Mouse (Mus musculus) forebrain, embryonic 14.5 days (tissue): ENCODE measurements around the gene Qrfpr. TPM values are rescaled to one million over a fixed set of nuclear protein-coding genes. Genes with fewer than 3 reads are reported as not detected.

Experiments
- ATAC-seq: fragments of 200-750 bp; cut with Nextera tagmentation; 2 replicates; pipeline ENCODE4 v1.8.0; 2017; ENCODE audit warnings: mild to moderate bottlenecking, moderate library complexity
- DNase-seq: peaks from one replicate; pipeline ENCODE4 v3.0.0-alpha.2; 2015; ENCODE audit warnings: low spot score
- H3K27ac ChIP-seq: fragments of 300-500 bp; sonication (generic); 2 replicates; pipeline ENCODE4 v1.5.1; 2014; ENCODE audit warnings: low read depth, mild to moderate bottlenecking, control low read depth, low read length, moderate library complexity
- H3K27me3 ChIP-seq: fragments of 300-500 bp; sonication (generic); replicated peaks from 2 replicates; pipeline ENCODE4 v1.6.1; 2014; ENCODE audit warnings: low read length, control low read depth, mixed read lengths; ENCODE audit not compliant: control insufficient read depth, insufficient read depth
- H3K36me3 ChIP-seq: fragments of 300-500 bp; sonication (generic); 2 replicates; pipeline ENCODE4 v1.6.1; 2014; ENCODE audit warnings: low read length, control low read depth; ENCODE audit not compliant: control insufficient read depth, insufficient read depth
- H3K4me1 ChIP-seq: fragments of 300-500 bp; sonication (generic); 2 replicates; pipeline ENCODE4 v1.6.1; 2014; ENCODE audit warnings: antibody characterized with exemption, low read length, control low read depth; ENCODE audit not compliant: control insufficient read depth, insufficient read depth
- H3K4me2 ChIP-seq: fragments of 300-500 bp; sonication (generic); 2 replicates; pipeline ENCODE4 v1.6.1; 2014; ENCODE audit warnings: mild to moderate bottlenecking, control low read depth, low read length
- H3K4me3 ChIP-seq: fragments of 300-500 bp; sonication (generic); 2 replicates; pipeline ENCODE4 v1.5.1; 2014; ENCODE audit warnings: low read depth, low read length, control low read depth
- H3K9ac ChIP-seq: fragments of 300-500 bp; sonication (generic); 2 replicates; pipeline ENCODE4 v1.6.1; 2014; ENCODE audit warnings: mild to moderate bottlenecking, low read length, control low read depth, moderate library complexity
- H3K9me3 ChIP-seq: fragments of 300-500 bp; sonication (generic); replicated peaks from 2 replicates; pipeline ENCODE4 v1.6.1; 2016; ENCODE audit warnings: low read length, control low read depth, mixed read lengths; ENCODE audit not compliant: control insufficient read depth
- WGBS: fragments of 180-500 bp; shearing (Covaris S2); extraction: QIAGEN DNeasy Blood & Tissue Kit; methylation state at CpG from one replicate; pipeline ENCODE4 v1.1.7; 2014; 5-methylcytosine and 5-hydroxymethylcytosine counted together
- polyA plus RNA-seq: library from polyadenylated mRNA; unstranded; fragments of >200 nt; fragmentation: Nextera tagmentation; extraction: Ambion mirVana; gene quantifications from 2 replicates; pipeline ENCODE4 v1.2.1, GENCODE M21; 2014

Qrfpr gene
- polyA plus RNA-seq, result 2.6 and 2.8 TPM in 2 replicates

GRCm38 (mm10) chr3:36221743-36222682 lies at the start of gene Qrfpr:
Gene Qrfpr, minus strand, starts transcription at chr3:36222313.
- DNase-seq (peak; percentile 46), ATAC-seq (peak; percentile 71)
- H3K4me2 ChIP-seq, result peak within 1 kb of the TSS; percentile 65
- no peak within 1 kb of the TSS for H3K27ac ChIP-seq
- peak within 1 kb of the TSS; percentile 14; the same call in 1 of the 2 replicates for H3K9ac ChIP-seq
- H3K27me3 ChIP-seq, result 0 out of 2 replicates have a peak, but pooled peaks cover 6% of the 10 kb centered on the region
- H3K36me3 ChIP-seq, result no peaks in the 10 kb centered on the region
- 7% methylated on average over 39 of the region's 39 CpGs for WGBS
- H3K4me1 ChIP-seq, result no peaks in the 10 kb centered on the region
- peak within 1 kb of the TSS; percentile 30 for H3K4me3 ChIP-seq
- no peaks in the 10 kb centered on the region for H3K9me3 ChIP-seq

- H3K36me3 ChIP-seq, result no peaks in the 10 kb centered on the region
- H3K9ac ChIP-seq, result no peak overlapping the region
- ATAC-seq (0 out of 2 replicates have a peak, but pooled peaks have one; percentile 42), DNase-seq (peak; percentile 46)
- no peak overlapping the region for H3K27ac ChIP-seq
- H3K4me2 ChIP-seq, result peak overlapping the region; percentile 31
- H3K4me1 ChIP-seq, result peaks cover 6% of the 10 kb centered on the region
- H3K9me3 ChIP-seq, result no peaks in the 10 kb centered on the region
- H3K27me3 ChIP-seq, result no peaks in the 10 kb centered on the region
- H3K4me3 ChIP-seq, result no peak overlapping the region
- 53% methylated on average over 11 of the region's 11 CpGs for WGBS
Measured at GRCm38 (mm10) chr3:36263873-36264272, 41.8 kb upstream of the Qrfpr start.

- H3K4me1 ChIP-seq, result peaks cover 6% of the 10 kb centered on the region
- H3K27ac ChIP-seq, result no peak overlapping the region
- WGBS, result 19% methylated on average over 4 of the region's 4 CpGs
- ATAC-seq (peak; percentile 75; the same call in 1 of the 2 replicates), DNase-seq (peak; percentile 78)
- no peaks in the 10 kb centered on the region for H3K36me3 ChIP-seq
- no peaks in the 10 kb centered on the region for H3K9me3 ChIP-seq
- no peak overlapping the region for H3K4me3 ChIP-seq
- no peaks in the 10 kb centered on the region for H3K27me3 ChIP-seq
- H3K9ac ChIP-seq, result no peak overlapping the region
- H3K4me2 ChIP-seq, result peak overlapping the region; percentile 31; the same call in 1 of the 2 replicates
Measured at GRCm38 (mm10) chr3:36263265-36263664, 41.2 kb upstream of the Qrfpr start.

GRCm38 (mm10) chr3:36250585-36250984 lies 28.5 kb upstream of the Qrfpr start:
- H3K9me3 ChIP-seq, result no peaks in the 10 kb centered on the region
- DNase-seq (no peak), ATAC-seq (no peak)
- H3K4me1 ChIP-seq, result no peaks in the 10 kb centered on the region
- H3K4me3 ChIP-seq, result no peak overlapping the region
- no peak overlapping the region for H3K4me2 ChIP-seq
- no peaks in the 10 kb centered on the region for H3K36me3 ChIP-seq
- H3K9ac ChIP-seq, result no peak overlapping the region
- no peak overlapping the region for H3K27ac ChIP-seq
- no peaks in the 10 kb centered on the region for H3K27me3 ChIP-seq
- WGBS, result 44% methylated on average over 5 of the region's 5 CpGs

GRCm38 (mm10) chr3:36248446-36248845 lies 26.3 kb upstream of the Qrfpr start:
- 87% methylated on average over 2 of the region's 2 CpGs for WGBS
- Histone ChIP-seq H3K4me1 (no peaks in the 10 kb centered on the region), H3K9me3 (no peaks in the 10 kb centered on the region), H3K4me3 (no peak overlapping the region), H3K9ac (no peak overlapping the region), H3K27me3 (no peaks in the 10 kb centered on the region), H3K36me3 (no peaks in the 10 kb centered on the region), H3K27ac (no peak overlapping the region), H3K4me2 (no peak overlapping the region)
- DNase-seq (no peak), ATAC-seq (no peak)

- no peaks in the 10 kb centered on the region for H3K36me3 ChIP-seq
- no peaks in the 10 kb centered on the region for H3K27me3 ChIP-seq
- no peak overlapping the region for H3K4me2 ChIP-seq
- ATAC-seq (no peak), DNase-seq (no peak)
- H3K4me3 ChIP-seq, result no peak overlapping the region
- H3K9me3 ChIP-seq, result no peaks in the 10 kb centered on the region
- no peak overlapping the region for H3K27ac ChIP-seq
- whole genome bisulfite sequencing, result 79% methylated on average over 2 of the region's 2 CpGs
- H3K9ac ChIP-seq, result no peak overlapping the region
- no peaks in the 10 kb centered on the region for H3K4me1 ChIP-seq
Measured at GRCm38 (mm10) chr3:36229941-36230340, 7.8 kb upstream of the Qrfpr start.

GRCm38 (mm10) chr3:36227246-36227645 lies 5.1 kb upstream of the Qrfpr start:
- H3K9ac ChIP-seq, result no peak overlapping the region
- no peak overlapping the region for H3K27ac ChIP-seq
- ATAC-seq, result no peak
- no peak overlapping the region for H3K4me2 ChIP-seq
- no peaks in the 10 kb centered on the region for H3K27me3 ChIP-seq
- no peak for DNase-seq
- H3K4me3 ChIP-seq, result no peak overlapping the region
- no peaks in the 10 kb centered on the region for H3K4me1 ChIP-seq
- no peaks in the 10 kb centered on the region for H3K9me3 ChIP-seq
- H3K36me3 ChIP-seq, result no peaks in the 10 kb centered on the region
- WGBS, result 81% methylated on average over 1 of the region's 1 CpGs

- Histone ChIP-seq H3K4me3 (no peak overlapping the region), H3K36me3 (no peaks in the 10 kb centered on the region), H3K4me1 (no peaks in the 10 kb centered on the region), H3K9me3 (no peaks in the 10 kb centered on the region), H3K27ac (no peak overlapping the region; the same call in 1 of the 2 replicates), H3K9ac (no peak overlapping the region), H3K4me2 (no peak overlapping the region), H3K27me3 (0 out of 2 replicates have a peak, but pooled peaks cover 6% of the 10 kb centered on the region)
- ATAC-seq (0 out of 2 replicates have a peak, but pooled peaks have one; percentile 20), DNase-seq (peak; percentile 22)
- 4% methylated on average over 2 of the region's 2 CpGs for WGBS
Measured at GRCm38 (mm10) chr3:36223361-36223760, 1.2 kb upstream of the Qrfpr start.

GRCm38 (mm10) chr3:36212758-36213157 lies 9.4 kb downstream of the Qrfpr start:
- Histone ChIP-seq H3K36me3 (no peaks in the 10 kb centered on the region), H3K9me3 (no peaks in the 10 kb centered on the region), H3K27ac (no peak overlapping the region), H3K4me3 (no peak overlapping the region), H3K9ac (no peak overlapping the region), H3K4me1 (peaks cover 5% of the 10 kb centered on the region; the same call in 1 of the 2 replicates), H3K4me2 (no peak overlapping the region), H3K27me3 (no peaks in the 10 kb centered on the region)
- DNase-seq (no peak), ATAC-seq (no peak)
- 89% methylated on average over 4 of the region's 4 CpGs for WGBS
